Mouse (Mus musculus) spleen, adult 18-20 months (tissue): ENCODE measurements around the gene Crp.
A peak's percentile ranks its signal among the peaks of the same experiment; 100 is the strongest.

Source experiments
- DNase-seq, 2 experiments: peaks; one replicate each; pipeline ENCODE4 v3.0.0; 2022; ENCODE audit warnings: mixed read lengths in 2 of 2

Gene Crp

DNA sequence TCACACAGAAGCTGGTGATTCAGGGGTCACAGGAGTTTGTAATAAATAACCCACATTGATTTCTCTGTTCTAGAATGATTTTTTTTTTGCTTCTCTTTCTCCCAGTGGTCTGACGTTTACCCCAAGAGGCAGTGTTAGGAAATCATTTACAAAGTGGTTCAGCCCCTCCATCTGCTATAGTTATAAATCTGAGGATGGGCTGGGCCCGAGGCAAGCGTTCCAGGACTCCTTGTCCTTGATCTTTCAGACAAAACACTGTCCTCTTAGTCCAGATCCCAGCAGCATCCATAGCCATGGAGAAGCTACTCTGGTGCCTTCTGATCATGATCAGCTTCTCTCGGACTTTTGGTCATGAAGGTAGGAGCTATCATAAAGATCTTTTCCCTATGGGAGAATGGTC is at the start of gene Crp:
TSS of gene Crp (plus strand) at position 212 of the 400 bp plus-strand sequence.
- no peak for DNase-seq

DNA sequence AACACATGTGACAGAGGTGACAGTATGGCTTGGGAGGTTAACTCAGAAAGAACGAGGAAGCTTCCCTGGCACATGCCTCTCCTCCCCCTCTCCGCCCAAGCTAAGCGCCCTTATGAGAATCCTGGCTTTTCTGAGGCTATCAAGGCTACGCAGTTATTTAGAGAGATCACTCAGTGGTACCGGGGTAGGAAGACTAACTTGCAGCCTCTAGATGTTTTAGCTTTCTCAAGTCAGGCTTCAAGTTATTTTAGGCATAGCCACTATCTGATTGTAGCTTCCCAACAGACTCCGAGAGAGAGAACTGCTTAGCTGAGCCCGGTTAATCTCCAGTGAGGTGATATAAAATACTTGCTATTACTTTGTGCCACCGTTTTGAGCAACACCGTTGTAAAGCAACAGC is 48.5 kb upstream of the Crp start:
- no peak for DNase-seq

DNA sequence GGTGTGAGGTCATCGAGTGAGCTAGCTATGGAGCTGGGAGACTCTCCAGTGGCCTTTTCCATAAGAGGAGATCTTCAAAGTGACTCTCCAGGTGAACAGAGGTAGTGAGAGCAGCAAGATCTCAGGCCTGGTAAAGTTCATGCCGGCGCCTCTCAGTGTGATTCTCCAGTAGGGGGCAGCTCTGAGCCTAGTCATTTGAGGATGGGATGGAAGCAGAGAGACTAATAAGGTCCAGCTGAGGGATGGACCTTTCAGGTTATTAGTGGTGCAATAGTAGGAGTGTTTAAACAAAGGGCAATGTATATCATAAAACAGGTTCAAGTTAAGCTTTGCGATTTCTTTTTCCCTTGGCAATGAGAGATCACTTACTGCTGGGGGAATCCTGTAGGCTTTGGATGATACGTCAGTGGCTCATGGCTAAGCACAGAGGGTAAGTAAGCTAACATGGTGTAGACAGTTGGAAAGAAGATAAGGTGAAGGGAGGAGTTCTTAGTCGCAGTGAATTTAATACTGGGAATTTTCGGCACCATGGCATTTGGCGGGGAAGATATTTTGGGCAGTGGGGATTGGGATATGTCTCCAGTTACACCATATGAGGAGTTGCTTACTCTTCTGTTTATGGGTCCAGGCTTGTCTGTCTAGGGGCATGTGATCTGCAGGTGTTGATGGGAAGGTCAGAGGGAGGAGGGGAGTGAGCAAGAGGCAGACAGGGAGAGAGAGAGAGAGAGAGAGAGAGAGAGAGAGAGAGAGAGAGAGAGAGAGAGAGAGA is 47.2 kb upstream of the Crp start:
- peak in 1 of 2 experiments; percentile 32 for DNase-seq

- no peak for DNase-seq
These were observed 46.4 kb upstream of the Crp start for GRCm38 (mm10) chr1:172651288-172651987.

GRCm38 (mm10) chr1:172652040-172652662 is 45.7 kb upstream of the Crp start:
- DNase-seq: no peak

- no peak for DNase-seq
These were observed 44.0 kb upstream of the Crp start for GRCm38 (mm10) chr1:172653900-172654299.

DNA sequence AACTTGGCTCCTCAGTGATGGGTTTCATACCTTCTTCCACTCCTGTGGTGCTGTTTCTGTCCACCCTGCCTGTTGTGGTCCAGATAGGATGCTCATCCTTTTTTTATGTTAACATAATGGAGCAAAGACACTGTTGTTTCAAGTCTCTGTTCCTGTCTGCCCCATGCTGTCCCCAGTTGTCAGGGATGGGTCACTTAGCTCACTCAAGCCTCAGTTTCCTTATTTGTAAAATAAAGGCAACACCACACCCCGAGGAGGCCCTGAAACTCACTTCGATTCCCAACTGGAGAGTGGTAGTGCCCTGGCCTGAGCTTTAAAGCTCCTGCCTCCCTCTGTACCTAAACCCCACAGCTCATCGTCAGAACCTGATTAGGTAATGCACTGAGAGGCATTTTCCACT is 40.6 kb upstream of the Crp start:
- no peak for DNase-seq

DNA sequence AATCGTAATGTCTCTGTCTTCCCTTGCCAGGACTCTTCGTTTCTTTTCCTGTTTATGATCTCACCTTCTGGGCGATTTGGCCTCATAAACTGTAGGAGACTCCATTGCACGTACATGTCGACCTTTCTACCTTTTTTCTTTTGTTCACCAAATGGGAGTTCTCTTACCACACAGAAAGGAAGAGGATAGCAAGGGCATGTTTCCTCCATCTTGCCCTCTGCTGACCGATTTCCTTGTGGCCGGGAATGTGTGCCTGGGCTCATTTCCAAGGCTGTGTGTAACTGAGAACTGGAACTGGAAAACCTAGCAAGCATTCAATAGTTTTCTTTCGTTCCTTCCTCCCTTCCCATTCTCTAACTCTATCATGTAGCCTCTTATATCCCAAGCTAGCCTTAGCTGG is 38.2 kb upstream of the Crp start:
- no peak for DNase-seq

DNA sequence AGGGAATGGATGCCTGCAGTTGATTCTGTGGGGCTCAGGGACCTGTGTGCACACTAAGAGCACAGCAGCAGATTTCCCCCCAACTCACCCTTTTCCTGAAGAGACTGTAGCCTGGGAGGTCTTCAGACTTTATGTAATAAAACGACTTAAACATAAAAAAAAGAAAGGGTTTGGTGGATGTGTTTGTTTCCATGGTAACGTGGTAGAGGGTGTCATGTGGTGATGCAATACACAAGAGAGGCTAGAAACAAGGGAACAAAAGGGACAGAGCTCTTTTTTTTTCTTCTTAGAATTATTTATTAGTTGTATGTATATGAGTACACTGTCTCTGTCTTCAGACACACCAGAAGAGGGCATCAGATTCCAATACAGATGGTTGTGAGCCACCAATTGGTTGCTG is 32.4 kb upstream of the Crp start:
- no peak for DNase-seq

GRCm38 (mm10) chr1:172667597-172667996 is 30.3 kb upstream of the Crp start:
- no peak for DNase-seq

GRCm38 (mm10) chr1:172670716-172671115 is 27.1 kb upstream of the Crp start:
- no peak for DNase-seq

DNA sequence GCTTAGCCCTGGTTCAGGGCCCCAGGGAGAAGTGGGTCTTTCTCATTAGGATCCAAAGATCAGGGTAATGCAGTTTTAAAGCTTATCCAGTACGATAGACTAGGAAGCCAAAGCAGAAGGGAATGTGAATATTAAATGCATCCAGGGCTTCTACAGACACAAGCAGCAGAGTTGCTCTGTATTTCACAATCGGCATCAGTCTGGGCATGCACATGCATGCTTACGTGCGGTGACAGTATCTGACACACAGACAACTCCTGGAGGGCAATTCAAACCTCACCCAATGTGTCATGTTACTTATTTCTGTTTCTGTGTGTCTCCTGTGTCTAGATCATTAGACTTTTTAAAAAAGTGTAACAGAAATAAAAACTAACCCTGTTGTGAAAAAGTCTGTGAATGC is 17.1 kb upstream of the Crp start:
- no peak for DNase-seq

- DNase-seq: no peak
These were observed 14.3 kb upstream of the Crp start for GRCm38 (mm10) chr1:172683551-172683950.

DNA sequence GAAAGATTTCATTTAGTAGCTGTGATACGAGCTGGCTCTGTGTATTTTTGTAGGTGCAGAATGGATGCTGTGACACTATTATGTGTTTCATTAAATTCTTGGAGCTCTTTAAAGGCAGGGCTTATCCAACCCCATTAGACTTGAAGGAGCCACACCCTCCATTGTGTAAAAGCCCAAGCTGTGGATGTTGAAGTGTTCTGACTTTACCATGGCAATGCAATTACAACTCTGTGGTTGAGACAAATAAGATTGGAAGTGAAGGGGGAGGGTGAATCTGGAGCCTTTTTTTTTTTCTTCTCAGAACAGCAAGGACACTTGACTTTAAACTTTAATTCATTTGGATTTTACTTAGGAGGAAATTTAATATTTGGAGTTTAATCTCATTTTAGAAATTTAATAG is 13.9 kb upstream of the Crp start:
- DNase-seq: no peak

GRCm38 (mm10) chr1:172685178-172685577 is 12.7 kb upstream of the Crp start:
- no peak for DNase-seq

DNA sequence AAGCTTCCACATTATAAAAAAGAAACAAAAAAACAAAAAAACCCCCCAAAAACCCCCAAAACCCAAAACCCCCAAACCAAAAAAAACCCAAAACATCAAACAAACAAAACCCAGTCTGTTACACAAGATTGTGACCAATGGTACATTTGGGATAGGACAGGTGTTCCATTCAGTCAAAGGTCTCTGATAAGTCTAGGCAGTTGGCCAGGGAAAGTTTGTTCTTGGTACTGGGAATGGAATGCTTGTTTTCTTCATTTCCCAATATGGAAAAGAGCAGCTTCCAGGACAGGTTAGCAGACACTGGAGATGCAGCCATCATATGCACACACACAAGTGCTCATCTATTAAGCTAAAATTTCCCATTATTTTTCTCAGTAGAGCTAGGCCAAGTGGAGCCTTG is 433 bp upstream of the Crp start:
- DNase-seq: no peak

DNA sequence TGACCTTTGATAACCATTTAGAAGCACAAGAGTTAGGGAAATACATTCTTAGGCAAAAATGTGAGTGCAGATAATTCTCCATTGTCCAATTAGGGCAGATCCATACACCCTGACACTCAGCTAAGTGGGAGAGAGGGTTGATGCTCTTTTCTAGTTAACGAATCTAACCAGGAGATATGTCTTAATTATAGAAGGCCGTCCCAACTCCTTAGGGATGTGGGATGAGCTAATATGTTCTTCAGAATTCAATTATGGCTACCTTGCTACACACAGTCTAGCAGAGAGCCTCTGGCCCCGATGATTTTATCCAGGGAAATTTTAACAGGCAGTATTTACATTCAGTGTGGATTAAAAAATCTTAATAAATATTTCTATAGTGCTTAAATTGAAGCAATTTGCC is 3.0 kb downstream of the Crp start:
- DNase-seq: no peak

DNA sequence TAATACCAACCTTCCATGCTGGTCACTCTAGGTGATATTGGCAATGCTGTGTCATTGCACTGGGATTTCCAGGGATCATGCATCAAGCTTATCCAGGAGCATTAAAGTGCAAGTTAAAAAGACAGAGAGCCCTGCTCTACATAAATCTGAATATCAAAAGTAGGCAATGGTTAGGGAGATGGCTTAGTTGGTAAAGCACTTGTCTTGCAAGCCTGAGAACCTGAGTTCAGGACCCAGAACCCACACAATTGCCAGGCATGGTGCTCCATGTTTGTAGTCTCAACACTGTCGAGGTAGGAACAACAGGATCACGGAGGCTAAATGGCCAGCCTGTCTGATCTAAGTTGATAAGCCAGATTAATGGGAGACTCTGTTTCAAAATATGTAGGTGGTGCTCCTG is 3.5 kb downstream of the Crp start:
- no peak for DNase-seq

DNA sequence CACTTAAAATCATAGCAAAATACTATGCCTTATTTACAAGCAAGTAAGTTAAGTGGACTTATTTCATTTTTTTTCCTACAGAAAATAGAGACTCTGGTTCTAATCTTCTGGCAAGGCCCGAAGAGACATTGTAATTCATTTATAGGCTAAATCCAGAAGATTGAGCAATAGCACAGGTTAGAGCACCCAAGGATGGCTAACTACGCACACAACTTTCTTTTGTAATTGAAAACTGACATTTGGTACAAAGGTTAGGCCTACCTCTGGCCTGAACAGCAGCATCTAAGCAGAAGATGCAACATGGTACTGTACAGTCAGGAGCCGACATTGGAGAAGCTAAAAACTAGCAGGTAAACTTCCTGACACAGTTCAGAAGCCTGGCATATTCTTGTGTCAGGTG is 4.0 kb downstream of the Crp start:
- DNase-seq: no peak

- DNase-seq: no peak
These were observed 6.9 kb downstream of the Crp start for GRCm38 (mm10) chr1:172704769-172705168.

- no peak for DNase-seq
These were observed 8.4 kb downstream of the Crp start for GRCm38 (mm10) chr1:172706243-172706642.

- DNase-seq: no peak
These were observed 12.0 kb downstream of the Crp start for GRCm38 (mm10) chr1:172709788-172710350.

GRCm38 (mm10) chr1:172711396-172711795 is 13.5 kb downstream of the Crp start:
- DNase-seq: no peak

GRCm38 (mm10) chr1:172711962-172712361 is 14.1 kb downstream of the Crp start:
- no peak for DNase-seq
